Mouse (Mus musculus): ENCODE data around the gene Kpna6.
"Not testable (repeated sequence)": the region's sequence is repeated elsewhere in the genome, so short reads cannot be mapped to it uniquely, and the experiment has no call there.

Kpna6 gene

GRCm38 (mm10) chr4:129672083-129672877 is at the start of gene Kpna6:
Gene Kpna6, minus strand, starts transcription at chr4:129672767.
- peak; percentile 96 for DNase-seq (ENCODE audit: low read depth, low spot score)

GRCm38 (mm10) chr4:129716310-129716709 is 43.7 kb upstream of the Kpna6 start:
- DNase-seq (ENCODE audit: low read depth, low spot score) = no peak

- no peak for DNase-seq (ENCODE audit: low read depth, low spot score)
These were observed 37.0 kb upstream of the Kpna6 start for GRCm38 (mm10) chr4:129709486-129710129.

- no peak for DNase-seq (ENCODE audit: low read depth, low spot score)
These were observed 34.2 kb upstream of the Kpna6 start for GRCm38 (mm10) chr4:129706750-129707149.

- DNase-seq (ENCODE audit: low read depth, low spot score) = peak; percentile 64
These were observed 29.9 kb upstream of the Kpna6 start for GRCm38 (mm10) chr4:129702454-129702853.

GRCm38 (mm10) chr4:129701503-129702377 is 29.2 kb upstream of the Kpna6 start:
- peak; percentile 90 for DNase-seq (ENCODE audit: low read depth, low spot score)

- not testable (repeated sequence) for DNase-seq (ENCODE audit: low read depth, low spot score)
These were observed 28.1 kb upstream of the Kpna6 start for GRCm38 (mm10) chr4:129700661-129701060.

GRCm38 (mm10) chr4:129700216-129700615 is 27.6 kb upstream of the Kpna6 start:
- no peak for DNase-seq (ENCODE audit: low read depth, low spot score)

- DNase-seq (ENCODE audit: low read depth, low spot score) = no peak
These were observed 24.6 kb upstream of the Kpna6 start for GRCm38 (mm10) chr4:129697191-129697590.

GRCm38 (mm10) chr4:129696158-129696985 is 23.8 kb upstream of the Kpna6 start, which contains the start of gene Tmem39b:
Gene Tmem39b, minus strand, starts transcription at chr4:129696838.
- peak; percentile 96 for DNase-seq (ENCODE audit: low read depth, low spot score)

GRCm38 (mm10) chr4:129695815-129696157 is 23.2 kb upstream of the Kpna6 start:
- DNase-seq (ENCODE audit: low read depth, low spot score) = no peak

GRCm38 (mm10) chr4:129684531-129684930 is 12.0 kb upstream of the Kpna6 start:
- DNase-seq (ENCODE audit: low read depth, low spot score) = no peak

GRCm38 (mm10) chr4:129683901-129684493 is 11.4 kb upstream of the Kpna6 start:
- DNase-seq (ENCODE audit: low read depth, low spot score) = no peak

- peak; percentile 48 for DNase-seq (ENCODE audit: low read depth, low spot score)
These were observed 9.3 kb upstream of the Kpna6 start for GRCm38 (mm10) chr4:129681837-129682236.

- DNase-seq (ENCODE audit: low read depth, low spot score) = no peak
These were observed 397 bp upstream of the Kpna6 start for GRCm38 (mm10) chr4:129672878-129673449.

- DNase-seq (ENCODE audit: low read depth, low spot score) = peak; percentile 85
These were observed 980 bp downstream of the Kpna6 start for GRCm38 (mm10) chr4:129671491-129672082.

GRCm38 (mm10) chr4:129662255-129662813 is 10.2 kb downstream of the Kpna6 start:
- DNase-seq (ENCODE audit: low read depth, low spot score) = no peak

- DNase-seq (ENCODE audit: low read depth, low spot score) = no peak
These were observed 11.0 kb downstream of the Kpna6 start for GRCm38 (mm10) chr4:129661584-129661983.

GRCm38 (mm10) chr4:129654770-129655169 is 17.8 kb downstream of the Kpna6 start:
- no peak for DNase-seq (ENCODE audit: low read depth, low spot score)

GRCm38 (mm10) chr4:129650359-129650758 is 22.2 kb downstream of the Kpna6 start:
- no peak for DNase-seq (ENCODE audit: low read depth, low spot score)

Measured in R1 (cell line).